Mouse (Mus musculus) cerebellum, postnatal 25 days (tissue): ENCODE results near the gene Cnot3.

ENCODE experiments used
- DNase-seq, 2 experiments: peaks; one replicate each; pipeline ENCODE4 v3.0.0; 2021; ENCODE audit warnings: mixed read lengths in 2 of 2

Cnot3 gene

DNA sequence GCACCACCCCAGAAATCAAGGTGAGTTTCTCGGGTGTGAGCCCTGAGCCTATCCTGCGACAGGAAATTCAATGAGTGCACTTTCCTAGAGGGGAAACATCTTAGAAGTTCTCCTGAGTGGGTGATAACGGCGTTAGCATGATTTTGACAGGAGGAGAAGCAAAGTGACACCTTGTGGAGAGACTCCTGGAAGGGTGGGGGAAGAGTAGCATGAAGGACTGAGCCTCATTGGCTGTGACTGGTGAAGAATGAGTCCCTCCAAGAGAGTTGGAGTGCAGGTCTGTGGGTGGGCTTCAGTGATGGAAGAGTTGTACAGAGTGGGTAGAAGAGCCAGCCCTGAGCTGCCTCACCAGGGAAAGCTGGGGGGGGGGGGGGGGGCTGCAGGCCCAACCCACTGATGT lies 11.9 kb downstream of the Cnot3 start:
- no peak for DNase-seq

- no peak for DNase-seq
Observed at GRCm38 (mm10) chr7:3658578-3658977, 13.5 kb downstream of the Cnot3 start.

- no peak for DNase-seq
Observed at GRCm38 (mm10) chr7:3664524-3665214, 19.6 kb downstream of the Cnot3 start.

- DNase-seq = peak; percentile 95 to 96
Observed at GRCm38 (mm10) chr7:3665215-3666114, 20.4 kb downstream of the Cnot3 start, which contains the start of gene Leng1. Leng1 (minus strand) TSS chr7:3665840.

- DNase-seq = no peak
Observed at GRCm38 (mm10) chr7:3666921-3667391, 21.9 kb downstream of the Cnot3 start.

GRCm38 (mm10) chr7:3674507-3675227 lies 29.6 kb downstream of the Cnot3 start:
- peak; percentile 87 to 94 for DNase-seq

DNA sequence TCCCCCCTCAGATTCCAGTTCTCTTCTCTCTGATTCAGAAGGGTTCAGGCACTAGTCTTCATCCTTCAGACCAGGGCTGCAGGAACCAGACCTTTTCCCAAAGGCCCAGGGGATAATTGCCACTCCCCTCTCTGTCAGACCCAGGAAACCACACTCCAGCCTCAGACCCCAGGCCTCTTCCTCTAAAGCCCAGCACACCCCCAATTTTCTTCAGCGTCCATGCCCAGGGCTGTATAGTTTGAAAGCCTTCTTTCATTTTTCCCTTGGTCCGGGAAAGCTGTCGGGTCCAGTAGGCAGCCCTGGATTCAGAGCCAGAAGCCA lies 30.1 kb downstream of the Cnot3 start:
- DNase-seq = no peak

GRCm38 (mm10) chr7:3676371-3676770 lies 31.3 kb downstream of the Cnot3 start:
- DNase-seq = no peak

GRCm38 (mm10) chr7:3677342-3677741 lies 32.3 kb downstream of the Cnot3 start, which contains the start of gene Tmc4:
Tmc4 (minus strand) TSS chr7:3677553.
- no peak for DNase-seq

DNA sequence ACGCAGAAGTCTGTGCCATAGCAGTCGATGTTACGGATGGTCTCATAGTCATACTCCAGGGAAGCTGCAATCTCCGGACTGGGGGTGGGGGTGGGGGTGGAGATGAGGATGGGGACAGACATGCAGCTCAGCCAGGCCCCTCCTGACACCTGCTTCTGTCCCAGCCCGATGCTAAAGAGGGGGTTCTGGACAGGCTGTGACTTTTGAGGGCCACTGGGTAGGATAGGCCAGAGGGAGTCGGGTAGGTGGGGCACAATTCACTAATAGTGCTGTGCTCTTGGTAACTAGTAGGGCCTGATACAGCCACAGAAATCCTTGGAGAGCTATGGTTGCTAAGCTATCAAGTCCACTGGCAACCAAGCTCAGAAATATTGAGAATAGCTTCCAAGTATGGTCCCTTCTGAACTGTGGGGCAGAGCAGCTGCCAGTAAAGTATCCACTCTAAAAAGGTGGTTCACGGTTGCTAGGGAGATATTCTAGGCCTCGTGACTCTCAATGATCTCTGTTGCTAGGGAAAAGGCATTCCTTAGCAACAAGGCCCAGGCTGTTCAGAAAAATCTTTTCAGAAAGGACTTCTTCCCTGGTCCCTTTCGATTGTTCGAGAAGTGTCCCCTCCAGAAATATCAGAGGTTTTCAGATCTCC lies 39.0 kb downstream of the Cnot3 start:
- DNase-seq = no peak

DNA sequence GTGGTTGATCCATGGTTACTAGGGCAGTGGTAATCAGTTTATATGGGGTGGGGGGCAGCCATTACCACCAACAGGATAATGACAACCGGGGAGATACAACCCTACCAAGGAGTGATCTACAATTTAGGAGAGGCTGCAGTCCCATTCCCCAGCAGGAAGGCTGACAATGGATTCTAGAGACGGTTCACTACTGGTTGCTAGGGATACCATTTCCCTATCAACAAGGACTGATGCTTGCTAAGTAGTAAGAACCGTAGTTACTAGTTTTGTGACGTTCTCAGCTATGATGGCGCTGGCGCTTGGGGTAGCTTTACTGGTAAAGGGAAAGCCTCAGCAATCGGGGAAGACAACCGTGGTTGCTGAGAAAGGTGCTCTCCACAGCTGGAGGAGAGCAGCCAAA lies 39.6 kb downstream of the Cnot3 start:
- DNase-seq = no peak

GRCm38 (mm10) chr7:3685400-3686187 lies 40.5 kb downstream of the Cnot3 start:
- peak; percentile 81 to 84 for DNase-seq

GRCm38 (mm10) chr7:3691919-3692318 lies 46.9 kb downstream of the Cnot3 start:
- DNase-seq = no peak

- DNase-seq = no peak
Observed at GRCm38 (mm10) chr7:3692382-3692986, 47.4 kb downstream of the Cnot3 start, which contains the start of gene Tsen34. Tsen34 (plus strand) TSS chr7:3692863.

DNA sequence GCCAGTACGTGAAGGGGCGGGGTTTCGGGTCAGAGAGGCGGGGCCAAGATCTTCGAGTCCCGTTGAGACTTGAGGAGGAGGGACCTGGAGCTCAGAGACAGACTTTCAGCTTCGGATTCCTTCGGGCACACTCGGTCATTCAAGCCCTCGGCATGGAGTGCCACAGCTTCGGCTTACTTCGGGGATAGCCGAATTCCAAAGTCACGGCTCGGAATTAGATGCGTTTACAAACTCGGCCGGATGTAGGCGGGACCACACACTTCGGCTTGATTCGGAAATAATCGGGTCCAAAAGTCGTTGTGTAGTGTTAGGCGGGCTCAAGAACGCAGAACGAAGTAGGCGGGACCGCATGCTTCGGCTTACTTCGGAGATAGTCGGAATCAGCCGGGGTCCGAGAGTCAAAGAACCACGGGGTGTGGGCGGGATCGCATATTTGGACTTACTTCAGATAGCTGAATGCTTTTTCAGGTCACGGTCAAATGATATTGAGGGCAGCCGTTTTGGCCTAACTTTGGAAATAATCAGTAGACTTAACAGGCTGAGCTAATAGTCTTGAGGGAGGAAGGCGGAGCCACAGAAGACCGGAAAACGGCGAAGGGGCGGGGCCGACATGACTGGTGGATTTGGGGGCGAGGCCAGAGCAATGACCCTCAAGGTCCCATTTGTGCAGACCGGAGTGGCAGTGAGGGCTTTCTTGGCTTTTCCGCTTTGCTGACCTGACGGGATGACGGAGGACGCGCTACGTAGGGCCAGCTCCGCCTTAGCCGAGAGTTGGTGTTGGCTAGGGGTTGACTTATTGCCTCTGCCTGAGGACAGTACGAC lies 48.1 kb downstream of the Cnot3 start, which contains the start of gene Mboat7:
Mboat7 (minus strand) TSS at position 537 of the 822 bp plus-strand sequence.
- DNase-seq = peak; percentile 94 to 96

DNA sequence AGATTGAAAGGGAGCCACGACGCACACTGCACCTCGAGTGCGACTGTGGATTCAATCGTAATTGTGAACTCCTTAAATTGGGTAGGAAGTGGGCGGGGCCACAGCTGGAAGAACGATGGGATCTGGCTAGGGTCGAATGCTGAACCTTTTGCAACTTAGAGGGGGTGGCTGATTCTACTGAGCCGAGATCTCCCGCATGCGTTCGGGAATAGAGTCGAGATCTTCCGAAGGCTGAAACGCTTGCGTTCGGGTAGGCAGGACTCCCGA lies 48.7 kb downstream of the Cnot3 start:
- DNase-seq = no peak

DNA sequence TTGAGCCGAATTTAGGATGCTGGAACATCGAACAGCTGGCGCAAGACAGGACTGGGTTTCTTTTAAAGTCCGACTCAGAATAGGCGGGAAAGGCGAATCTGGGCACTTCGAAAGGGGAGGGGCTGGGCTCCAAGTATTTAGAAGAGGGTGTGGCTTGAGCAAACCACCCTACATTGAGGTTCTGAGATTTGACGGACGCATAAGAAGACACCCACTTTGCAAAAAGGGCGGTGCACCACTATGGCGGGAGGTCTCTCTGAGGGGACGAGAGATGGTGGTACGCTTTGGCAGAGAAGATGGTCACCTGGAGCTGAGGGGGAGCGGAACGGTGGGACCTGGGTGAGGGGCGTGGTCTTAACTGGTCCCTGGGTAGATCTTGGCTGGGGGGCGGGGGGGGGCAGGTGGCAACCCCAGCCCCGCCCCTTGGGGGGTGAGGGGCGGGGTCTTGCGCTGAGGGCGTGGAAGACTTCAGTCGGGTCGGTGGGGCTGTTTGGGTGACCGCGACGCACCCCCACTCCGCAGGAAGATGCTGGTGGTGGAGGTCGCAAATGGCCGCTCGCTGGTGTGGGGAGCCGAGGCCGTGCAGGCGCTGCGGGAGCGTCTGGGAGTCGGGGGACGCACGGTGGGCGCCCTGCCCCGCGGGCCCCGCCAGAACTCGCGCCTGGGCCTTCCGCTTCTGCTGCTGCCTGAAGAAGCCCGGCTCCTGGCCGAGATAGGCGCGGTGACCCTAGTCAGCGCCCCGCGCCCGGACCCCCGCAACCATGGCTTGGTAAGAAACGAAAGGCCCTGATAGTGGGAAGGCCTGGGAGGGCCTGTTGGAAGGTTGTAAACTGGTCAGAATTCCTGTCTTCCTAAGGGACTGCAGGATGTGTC lies 49.2 kb downstream of the Cnot3 start:
- DNase-seq = peak; percentile 44 to 67

DNA sequence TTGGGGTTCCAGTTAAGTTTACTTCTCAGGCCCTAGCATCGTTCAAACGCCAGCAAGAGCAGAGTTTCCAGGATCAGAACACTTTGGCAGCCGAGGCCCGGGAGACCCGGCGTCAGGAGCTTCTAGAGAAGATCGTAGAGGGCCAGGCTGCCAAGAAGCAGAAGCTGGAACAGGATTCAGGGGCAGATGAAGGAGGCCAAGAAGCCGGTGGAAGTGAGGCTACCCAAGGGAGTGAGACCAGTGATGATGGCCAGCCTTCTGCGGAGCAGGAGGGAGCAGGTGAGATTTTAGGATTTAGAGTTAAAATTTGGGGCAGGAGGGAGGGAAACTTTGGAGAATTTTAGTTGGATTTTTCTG lies 49.9 kb downstream of the Cnot3 start:
- peak in 1 of 2 experiments; percentile 33 for DNase-seq

DNA sequence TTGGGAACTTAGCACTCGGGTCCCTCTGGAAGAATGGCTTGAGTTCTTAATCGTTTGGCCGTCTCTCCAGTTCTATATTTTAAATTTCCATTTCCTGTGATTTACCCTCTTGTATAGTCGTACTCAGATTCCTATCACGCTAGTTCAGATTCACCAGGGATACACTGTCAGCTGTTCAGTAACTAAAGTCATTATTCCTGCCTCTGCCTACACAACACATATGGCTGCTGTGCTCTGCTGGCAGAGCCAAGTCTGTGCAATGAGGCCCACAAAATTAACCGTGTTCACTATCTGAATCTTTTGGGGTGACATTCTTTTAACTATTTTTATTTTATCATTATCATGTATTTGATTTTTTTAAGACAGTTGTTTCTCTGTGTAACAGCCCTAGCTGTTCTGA lies 53.4 kb downstream of the Cnot3 start:
- no peak for DNase-seq
